Mouse (Mus musculus): ENCODE measurements at regions not wholly inside any gene's neighbourhood (a gene's known extent, or its start where the extent isn't known, plus 50 kb on each side); places are given as distances from the start of the nearest gene placed in this dataset.

DNA sequence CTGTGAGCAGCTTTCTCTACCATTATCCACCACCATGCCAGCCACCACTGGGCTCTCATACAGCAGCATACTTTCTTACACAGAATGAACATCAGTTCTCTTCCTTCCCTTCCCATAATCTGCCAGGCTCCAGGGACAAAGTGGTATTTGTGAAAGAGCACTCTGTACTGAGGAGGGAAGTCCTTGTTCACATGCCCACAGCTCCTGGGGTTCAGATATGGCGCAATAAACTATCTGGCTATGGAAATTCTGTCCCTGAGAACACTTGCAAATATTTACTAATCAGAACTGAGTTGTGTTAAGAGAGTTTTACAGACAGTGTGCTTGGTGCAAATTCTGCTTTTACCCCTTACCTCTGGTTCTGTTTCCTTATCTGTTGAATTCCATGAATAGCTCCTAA, 74.2 kb upstream of the Ralgapa2 start:
- peak; percentile 49; the same call in 1 of the 2 replicates for TF ChIP-seq EP300 (IDR thresholded peaks at IDR 0.05)
- no peak for TF ChIP-seq CTCF (IDR thresholded peaks at IDR 0.05)

All from lung, postnatal 0 days (tissue).